Comparison of ENCODE assay signal across 8 mouse cellular contexts in the genomic region with DNA sequence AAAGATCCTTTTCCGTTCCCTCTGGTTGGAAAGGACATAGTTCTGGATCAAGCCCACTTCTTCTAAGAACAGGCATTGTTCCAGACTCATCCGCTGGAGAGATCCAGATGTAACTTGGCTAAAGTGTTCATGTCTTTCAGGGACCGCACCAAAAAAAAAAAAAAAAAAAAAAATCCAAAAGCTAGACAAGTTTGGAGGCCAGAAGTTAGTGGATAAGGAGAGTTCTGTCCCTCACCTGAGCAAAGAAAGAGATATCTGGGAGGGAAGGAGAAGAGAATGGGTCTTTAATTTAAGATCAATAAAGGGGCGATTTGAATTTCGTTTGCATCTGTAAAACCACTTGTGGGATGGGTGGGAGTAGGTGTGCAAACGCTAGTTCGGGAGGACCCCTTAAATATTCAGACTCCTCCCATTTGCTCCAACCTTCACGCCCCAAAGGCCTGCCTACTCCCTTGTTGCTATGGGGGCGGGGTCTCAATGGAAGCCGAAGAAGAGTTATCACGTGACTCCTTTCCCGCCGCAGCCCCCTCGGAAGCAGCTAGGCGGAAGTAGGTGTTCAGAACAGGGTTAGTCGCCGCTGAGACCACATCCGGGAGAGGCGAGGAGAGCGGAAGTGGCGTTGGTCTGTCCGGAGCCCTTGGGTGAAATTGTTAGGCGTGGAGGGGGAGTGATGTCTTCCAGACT. TPM values are rescaled to one million over a fixed set of nuclear protein-coding genes. Genes with fewer than 3 reads are reported as not detected.
DNase-seq lines count a peak whose midpoint lies in the region; ATAC-seq lines count a peak whose summit lies in the region.

A gene (plus strand): TSS at position 554 of the 684 bp plus-strand sequence.

- peak; percentile 96 to 100 for ATAC-seq in hematopoietic stem cell, adult 5-6 weeks (replicated peaks in 1 of 2; ENCODE audit: insufficient read depth in 1 of 2, low FRiP score in 2 of 2, low TSS enrichment in 1 of 2, low read depth in 1 of 2, poor library complexity in 2 of 2, severe bottlenecking in 2 of 2)
- ATAC-seq in lung, embryonic 16.5 days (ENCODE audit: low read depth), result peak; percentile 100

- H3K9me3 ChIP-seq in lung, embryonic 16.5 days (ENCODE audit: control insufficient read depth, low read length), result no peaks in the 10 kb centered on the region

- DNase-seq in MEL-GATA-1-ER (ENCODE audit: extremely low read depth, low read depth), result peak; percentile 98
- DNase-seq in cerebellum, adult 8-10 months, result peak; percentile 82
- DNase-seq in forelimb bud, embryonic 11.5 days (ENCODE audit: low read depth, low spot score), result peak; percentile 97
- DNase-seq in layer of hippocampus, adult 9-10 months (ENCODE audit: low spot score), result peak; percentile 83
- peak; percentile 73 for DNase-seq in ovary, postnatal 10 days (ENCODE audit: low spot score)
- peak; percentile 92 to 95 for DNase-seq in thymus, postnatal 10 days (ENCODE audit: low spot score in 2 of 2)

- peak within 1 kb of the TSS; percentile 72 for H3K4me2 ChIP-seq in lung, embryonic 16.5 days (ENCODE audit: low read depth, low read length)

- H3K9ac ChIP-seq in lung, embryonic 16.5 days (ENCODE audit: low read length), result peak within 1 kb of the TSS; percentile 73

- WGBS in lung, embryonic 16.5 days, result 6% methylated on average over 23 of the region's 23 CpGs

- H3K27me3 ChIP-seq in lung, embryonic 16.5 days (ENCODE audit: control insufficient read depth, insufficient read depth, low read depth, low read length), result no peaks in the 10 kb centered on the region

- H3K36me3 ChIP-seq in lung, embryonic 16.5 days (ENCODE audit: control insufficient read depth, insufficient read depth, low read length), result no peaks in the 10 kb centered on the region

- peak within 1 kb of the TSS; percentile 68 for H3K4me3 ChIP-seq in lung, embryonic 16.5 days (ENCODE audit: low read length)

- peaks cover 8% of the 10 kb centered on the region for H3K4me1 ChIP-seq in lung, embryonic 16.5 days (replicated peaks; ENCODE audit: control insufficient read depth, insufficient read depth, low read length)

- H3K27ac ChIP-seq in lung, embryonic 16.5 days (ENCODE audit: low read length), result 0 out of 2 replicates have a peak within 1 kb of the TSS, but pooled peaks have one; percentile 17

RNA-seq across cellular contexts. Expression of the gene that starts here (rescaled TPM):
- total RNA-seq in hematopoietic stem cell, adult 5-6 weeks (2017), result 45.8 and 85.6 TPM in 2 replicates
- 44.7 and 51.1 TPM in 2 replicates for polyA plus RNA-seq in lung, embryonic 16.5 days (2015; fragmentation: Nextera tagmentation; extraction: Ambion mirVana)

Comparison
In these comparisons a context has a peak if more than half of its experiments do, and no peak if none do; other contexts are left out.
1. Peak in every context shown above with its lines: DNase-seq, ATAC-seq, H3K4me3 ChIP-seq and H3K27ac ChIP-seq.